In the genomic region with DNA sequence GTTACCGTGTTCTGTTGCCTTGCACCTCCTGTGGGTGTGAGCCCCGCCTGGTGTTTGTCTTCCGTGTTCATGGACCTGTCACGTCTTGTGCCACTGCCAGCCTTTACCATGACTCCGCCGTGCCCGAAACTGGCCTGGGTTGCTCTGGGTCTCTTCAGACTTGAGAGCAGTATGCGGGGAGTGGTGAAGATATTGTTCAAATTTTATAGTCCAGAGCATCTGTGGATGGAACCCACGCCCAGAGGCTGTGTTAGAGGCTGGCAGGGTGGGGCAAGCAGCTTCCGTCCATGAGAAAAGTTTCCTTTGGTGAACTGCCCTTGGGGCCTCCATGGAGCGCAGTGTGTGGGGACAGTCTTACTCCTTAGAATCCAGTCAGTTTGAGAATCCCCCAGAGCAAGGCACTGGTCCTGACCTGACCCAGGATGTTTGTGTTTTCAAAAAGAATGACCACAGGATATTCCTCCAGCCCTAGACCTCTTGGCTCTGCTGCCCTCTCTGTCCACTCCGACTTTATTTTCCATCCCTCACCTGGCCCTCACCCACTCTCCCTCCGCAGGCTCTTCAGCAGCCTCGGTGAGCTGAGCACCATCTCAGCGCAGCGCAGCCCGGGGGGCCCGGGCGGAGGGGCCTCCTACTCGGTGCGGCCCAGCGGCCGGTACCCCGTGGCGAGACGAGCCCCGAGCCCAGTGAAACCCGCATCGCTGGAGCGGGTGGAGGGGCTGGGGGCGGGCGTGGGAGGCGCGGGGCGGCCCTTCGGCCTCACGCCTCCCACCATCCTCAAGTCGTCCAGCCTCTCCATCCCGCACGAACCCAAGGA, we compare ENCODE assay signal across 9 mouse cellular contexts. TPM values are rescaled to one million over a fixed set of nuclear protein-coding genes. Genes with fewer than 3 reads are reported as not detected.
DNase-seq lines count a peak whose midpoint lies in the region; ATAC-seq lines count a peak whose summit lies in the region.
"Had no signal": no experiment of that assay in that cellular context is flagged by ENCODE, and none has a peak within 500 bp of the region (broad histone marks: within the 10 kb centered on the region; RNA-seq: fewer than 3 reads in every experiment).

No protein-coding gene starts in this region.

- ATAC-seq in limb, embryonic 15.5 days (ENCODE audit: insufficient number of reproducible peaks, low FRiP score, low TSS enrichment, low read depth): no peak

- H3K36me3 ChIP-seq in limb, embryonic 15.5 days: no peaks in the 10 kb centered on the region; the same call in 1 of the 2 replicates

- H3K4me2 ChIP-seq in limb, embryonic 15.5 days: peak overlapping the region; percentile 44

- intact Hi-C loops in heart, postnatal 25 days (cut with DNase I): no loop called here

- no peak overlapping the region for H3K27ac ChIP-seq in limb, embryonic 15.5 days

- WGBS in limb, embryonic 15.5 days: 12% methylated on average over 39 of the region's 40 CpGs

- DNase-seq in heart, adult 11 months: peak; percentile 91
- no peak for DNase-seq in heart, postnatal 25 days (ENCODE audit: low spot score)
- peak; percentile 55 for DNase-seq in urinary bladder, postnatal 14 days (ENCODE audit: low spot score)
- no peak for DNase-seq in urinary bladder, postnatal 10 days (ENCODE audit: low spot score)
- no peak for DNase-seq in natural killer cell, adult 2 months (ENCODE audit: low spot score in 2 of 2)
- no peak for DNase-seq in adrenal gland, postnatal 4 days (ENCODE audit: low spot score in 2 of 2)
- DNase-seq in layer of hippocampus, adult 11-12 months (ENCODE audit: low spot score): no peak
- DNase-seq: thymus, postnatal 25 days had no signal

- peaks cover 24% of the 10 kb centered on the region for H3K4me1 ChIP-seq in limb, embryonic 15.5 days

- no peak overlapping the region for H3K9ac ChIP-seq in limb, embryonic 15.5 days

- H3K27me3 ChIP-seq in limb, embryonic 15.5 days: peaks cover 47% of the 10 kb centered on the region

- H3K9me3 ChIP-seq in limb, embryonic 15.5 days: no peaks in the 10 kb centered on the region

- peak overlapping the region; percentile 24 for H3K4me3 ChIP-seq in limb, embryonic 15.5 days

RNA-seq across cellular contexts. Expression of gene Acr, which starts 10.7 kb away (rescaled TPM):
- total RNA-seq in heart, postnatal 25 days (2021): under 1 TPM in 1 of 2 experiments, not detected in 1; 0.36 TPM
- 0.22 TPM in 1 of 2 replicates, not detected in the other for polyA plus RNA-seq in limb, embryonic 15.5 days (2015; fragmentation: Nextera tagmentation; extraction: Ambion mirVana)
- total RNA-seq in adrenal gland, postnatal 4 days (2021): 1 to 10 TPM; 1.9 to 2.8 TPM

RNA-seq across cellular contexts. Expression of gene Rabl2, which starts 34.3 kb away (rescaled TPM):
- 1 to 10 TPM; 3.5 to 7.5 TPM for total RNA-seq in heart, postnatal 25 days (2021)
- polyA plus RNA-seq in limb, embryonic 15.5 days (2015; fragmentation: Nextera tagmentation; extraction: Ambion mirVana): 38.0 and 38.4 TPM in 2 replicates
- total RNA-seq in adrenal gland, postnatal 4 days (2021): 10 to 100 TPM; 17.3 to 18.3 TPM

RNA-seq across cellular contexts. Expression of gene Shank3, which starts 58.0 kb away (rescaled TPM):
- 10 to 100 TPM; 48.2 to 53.3 TPM for total RNA-seq in heart, postnatal 25 days (2021)
- polyA plus RNA-seq in limb, embryonic 15.5 days (2015; fragmentation: Nextera tagmentation; extraction: Ambion mirVana): 1.2 and 1.7 TPM in 2 replicates
- 10 to 100 TPM; 58.7 to 66.0 TPM for total RNA-seq in adrenal gland, postnatal 4 days (2021)

Comparison
In these comparisons a context has a peak if more than half of its experiments do, and no peak if none do; other contexts are left out.
1. DNase-seq: peak in heart, adult 11 months (single experiment) and urinary bladder, postnatal 14 days (single experiment); none in heart, postnatal 25 days (single experiment), urinary bladder, postnatal 10 days (single experiment), natural killer cell, adult 2 months (0 of 2), adrenal gland, postnatal 4 days (0 of 2) and layer of hippocampus, adult 11-12 months (single experiment).